Mouse (Mus musculus) CD4-positive, CD25-positive, alpha-beta regulatory T cell, adult 9 weeks (primary cell): ENCODE measurements around the gene Trim12a. TPM values are rescaled to one million over a fixed set of nuclear protein-coding genes. Genes with fewer than 3 reads are reported as not detected.

Source experiments
- polyA plus RNA-seq: library from polyadenylated mRNA; unstranded; fragments of 100-300 nt; shearing (Covaris generic); gene quantifications from one replicate; pipeline ENCODE4 v1.2.1, GENCODE M21; 2017

Gene Trim12a
- polyA plus RNA-seq: 163 TPM

DNA sequence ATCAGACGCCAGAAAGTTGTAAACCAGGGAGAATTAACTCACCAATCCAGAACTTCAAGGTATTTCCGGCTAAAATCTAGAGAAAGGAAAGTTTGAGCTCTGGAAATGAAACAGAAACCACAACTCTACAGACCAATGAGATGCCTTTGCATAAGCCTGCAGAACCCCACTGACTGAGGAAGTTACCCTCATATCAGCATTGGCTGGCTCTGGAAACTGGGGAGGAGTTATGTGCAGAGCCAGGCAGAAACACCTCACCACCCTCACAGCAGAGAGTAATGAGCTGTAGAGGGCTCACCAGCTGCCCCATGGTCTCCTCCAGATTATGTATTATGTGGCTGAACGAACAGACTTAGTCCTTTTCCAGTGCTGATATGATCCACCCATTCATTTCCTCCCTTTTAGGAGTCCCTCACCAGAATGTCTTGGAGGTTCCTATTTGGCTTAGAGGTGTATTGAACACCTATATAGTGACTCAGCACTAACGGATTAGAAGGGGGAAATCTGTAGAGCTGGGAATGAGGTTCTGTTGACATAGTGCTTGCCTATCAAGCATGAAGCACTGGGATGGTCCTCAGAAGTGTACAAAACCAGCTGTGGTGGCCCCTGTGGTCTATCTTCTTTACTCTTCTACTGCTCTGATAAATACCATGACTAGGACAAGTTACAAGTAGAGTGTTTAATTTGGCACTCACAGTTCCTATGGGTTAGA lies at the start of gene Trim12a:
TSS of gene Trim12a (minus strand) at position 98 of the 712 bp plus-strand sequence.

DNA sequence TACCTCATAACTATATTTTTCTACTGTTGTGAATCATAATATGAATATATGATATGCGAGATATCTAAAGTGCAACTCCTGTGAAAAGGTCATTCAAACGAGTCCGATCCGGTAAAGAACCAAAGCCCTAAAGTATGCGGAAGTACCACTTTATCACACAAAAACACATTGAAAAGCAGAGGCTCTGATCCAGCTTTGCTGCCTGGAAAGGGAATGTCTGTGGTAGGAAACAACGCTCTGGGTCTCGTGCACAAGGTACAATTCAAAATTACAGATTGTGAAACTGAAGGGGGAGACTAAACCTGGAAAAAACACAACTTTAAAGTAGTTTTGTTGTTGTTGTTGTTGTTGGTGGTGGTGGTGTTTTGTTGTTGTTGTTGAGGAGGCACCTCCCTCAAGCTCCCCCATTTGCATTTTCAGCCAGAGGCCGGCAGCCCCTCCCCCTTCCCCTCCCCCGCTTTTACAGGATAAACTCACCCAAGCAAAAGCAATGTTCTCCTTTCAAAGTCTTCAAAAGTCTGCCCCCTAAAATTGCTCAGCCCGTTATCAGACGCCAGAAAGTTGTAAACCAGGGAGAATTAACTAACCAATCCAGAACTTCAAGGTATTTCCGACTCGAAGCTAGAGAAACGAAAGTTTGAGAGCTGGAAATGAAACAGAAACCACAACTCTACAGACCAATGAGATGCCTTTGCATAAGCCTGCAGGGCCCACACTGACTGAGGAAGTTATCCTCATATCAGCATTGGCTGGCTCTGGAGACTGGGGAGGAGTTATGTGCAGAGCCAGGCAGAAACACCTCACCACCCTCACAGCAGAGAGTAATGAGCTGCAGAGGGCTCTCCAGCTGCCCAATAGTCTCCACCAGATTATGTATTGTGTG lies 37.7 kb upstream of the Trim12a start, which contains the start of gene Trim12c:
TSS of gene Trim12c (minus strand) at position 646 of the 883 bp plus-strand sequence.

GRCm38 (mm10) chr7:104329171-104329570 lies 13.9 kb upstream of the Trim12a start, which contains the start of gene Trim34b:
Gene Trim34b, plus strand, starts transcription at chr7:104329471.

GRCm38 (mm10) chr7:104287576-104288443 lies 27.5 kb downstream of the Trim12a start, which contains the start of gene Trim5:
Gene Trim5, minus strand, starts transcription at chr7:104288094.

Other genes starting within 250 kb of the Trim12a start
- gene Olfr644, start 243.6 kb downstream of the Trim12a start, polyA plus RNA-seq: not detected
- gene Olfr645, start 230.0 kb downstream of the Trim12a start, polyA plus RNA-seq: not detected
- gene Olfr646, start 210.6 kb downstream of the Trim12a start, polyA plus RNA-seq: not detected
- gene Ubqln5, start 185.6 kb downstream of the Trim12a start, polyA plus RNA-seq: not detected
- gene Olfr643, start 178.1 kb downstream of the Trim12a start, polyA plus RNA-seq: not detected
- gene Ubqln3, start 172.2 kb downstream of the Trim12a start, polyA plus RNA-seq: not detected
- not detected for gene Ubqlnl, start 164.9 kb downstream of the Trim12a start, polyA plus RNA-seq
- gene Olfm5, start 150.6 kb downstream of the Trim12a start, polyA plus RNA-seq: not detected
- gene Olfr648, start 132.1 kb downstream of the Trim12a start, polyA plus RNA-seq: 0.26 TPM
- gene Olfr649, start 119.5 kb downstream of the Trim12a start, polyA plus RNA-seq: not detected
- 1.7 TPM for gene Trim6, start 96.7 kb downstream of the Trim12a start, polyA plus RNA-seq
- gene Trim34a, start 71.0 kb downstream of the Trim12a start, polyA plus RNA-seq: 63.8 TPM
- 34.1 TPM for gene Trim5, start 27.4 kb downstream of the Trim12a start, polyA plus RNA-seq
- 1.3 TPM for gene Trim34b, start 14.0 kb upstream of the Trim12a start, polyA plus RNA-seq
- 25.5 TPM for gene Trim12c, start 37.9 kb upstream of the Trim12a start, polyA plus RNA-seq
- 1.5 TPM for gene Trim30b, start 54.4 kb upstream of the Trim12a start, polyA plus RNA-seq
- 1.4 TPM for gene Trim30c, start 85.4 kb upstream of the Trim12a start, polyA plus RNA-seq
- 72.6 TPM for gene Trim30a, start 149.7 kb upstream of the Trim12a start, polyA plus RNA-seq
- 29.7 TPM for gene Trim30d, start 192.4 kb upstream of the Trim12a start, polyA plus RNA-seq
- not detected for gene Olfr651, start 234.7 kb upstream of the Trim12a start, polyA plus RNA-seq
- gene Olfr652, start 245.4 kb upstream of the Trim12a start, polyA plus RNA-seq: not detected